Mouse (Mus musculus) heart, postnatal 4 days (tissue): ENCODE measurements around the gene Olfr834. TPM values are rescaled to one million over a fixed set of nuclear protein-coding genes. Genes with fewer than 3 reads are reported as not detected.

ENCODE experiments used
- DNase-seq: peaks from one replicate; pipeline ENCODE4 v3.0.0; 2021
- total RNA-seq, 2 experiments: library from RNA; stranded (reverse); gene quantifications; 2 replicates each; pipeline ENCODE4 v1.2.3; 2021

Olfr834 gene
- not detected for total RNA-seq

- no peak for DNase-seq
Measured at GRCm38 (mm10) chr9:18987690-18988089, at the start of gene Olfr834. Olfr834 (plus strand) TSS chr9:18987990.

GRCm38 (mm10) chr9:18962021-18962420 is 25.8 kb upstream of the Olfr834 start:
- no peak for DNase-seq

- no peak for DNase-seq
Measured at GRCm38 (mm10) chr9:19032435-19032834, 44.6 kb downstream of the Olfr834 start, which contains the start of gene Olfr835. Olfr835 (plus strand) TSS chr9:19032735.

Other genes with a start within 250 kb of the Olfr834 start
- not detected for gene Olfr24, start 224.0 kb upstream of the Olfr834 start, total RNA-seq
- gene Olfr828, start 168.5 kb upstream of the Olfr834 start, total RNA-seq: not detected
- not detected for gene Olfr829, start 133.1 kb upstream of the Olfr834 start, total RNA-seq
- gene Olfr830, start 113.3 kb upstream of the Olfr834 start, total RNA-seq: not detected
- gene Olfr832, start 50.9 kb upstream of the Olfr834 start, total RNA-seq: not detected
- not detected for gene Olfr835, start 44.7 kb downstream of the Olfr834 start, total RNA-seq
- under 1 TPM in 1 of 2 experiments, not detected in 1; 0.05 TPM for gene Olfr836, start 132.4 kb downstream of the Olfr834 start, total RNA-seq
- not detected for gene Olfr837, start 148.3 kb downstream of the Olfr834 start, total RNA-seq
- not detected for gene Olfr839-ps1, start 189.3 kb downstream of the Olfr834 start, total RNA-seq